Mouse (Mus musculus): ENCODE measurements at regions not wholly inside any gene's neighbourhood (a gene's known extent, or its start where the extent isn't known, plus 50 kb on each side); places are given as distances from the start of the nearest gene placed in this dataset.

GRCm38 (mm10) chr10:84103985-84104384, 336.4 kb downstream of the Nuak1 start:
- no peak; the same call in 1 of the 2 replicates for ATAC-seq (replicated peaks; ENCODE audit: extremely low read depth, insufficient read depth, low FRiP score)
- Histone ChIP-seq H3K9me3 (replicated peaks; ENCODE audit: control insufficient read depth, low read length) (no peaks in the 10 kb centered on the region), H3K36me3 (ENCODE audit: control insufficient read depth, insufficient read depth) (no peaks in the 10 kb centered on the region), H3K27me3 (ENCODE audit: control insufficient read depth, insufficient read depth, low read length) (no peaks in the 10 kb centered on the region), H3K4me1 (ENCODE audit: control insufficient read depth, insufficient read depth, low read length) (no peaks in the 10 kb centered on the region), H3K4me2 (ENCODE audit: low read depth, low read length) (no peak overlapping the region), H3K9ac (ENCODE audit: low read length) (no peak overlapping the region), H3K27ac (ENCODE audit: low read length) (no peak overlapping the region), H3K4me3 (ENCODE audit: low read length) (no peak overlapping the region)
- WGBS = 48% methylated on average over 7 of the region's 7 CpGs

DNA sequence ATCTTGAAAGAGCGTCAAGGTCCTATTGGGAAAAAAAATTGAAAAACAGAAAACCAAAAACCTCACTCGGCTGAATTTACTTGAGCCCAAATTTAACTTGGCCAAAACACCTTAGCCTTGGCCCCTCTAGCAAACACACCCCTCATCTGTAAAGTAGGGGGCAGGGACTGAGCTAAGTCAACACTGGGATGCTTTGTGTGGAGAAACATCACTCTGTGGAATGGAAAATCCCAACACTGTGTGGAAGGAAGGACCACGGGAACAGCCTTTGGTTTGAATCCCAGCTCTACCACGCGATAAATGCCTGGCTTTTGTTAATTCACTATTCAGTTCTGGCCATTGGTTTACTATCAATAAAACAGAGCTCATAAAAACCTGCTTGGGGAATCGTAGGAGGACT, 335.8 kb downstream of the Nuak1 start:
- no peaks in the 10 kb centered on the region for H3K4me1 ChIP-seq (ENCODE audit: control insufficient read depth, insufficient read depth, low read length)
- no peak overlapping the region for H3K4me3 ChIP-seq (ENCODE audit: low read length)
- WGBS = 71% methylated on average over 6 of the region's 6 CpGs
- no peaks in the 10 kb centered on the region for H3K36me3 ChIP-seq (ENCODE audit: control insufficient read depth, insufficient read depth)
- ATAC-seq (replicated peaks; ENCODE audit: extremely low read depth, insufficient read depth, low FRiP score) = no peak
- H3K4me2 ChIP-seq (ENCODE audit: low read depth, low read length) = no peak overlapping the region
- no peaks in the 10 kb centered on the region for H3K27me3 ChIP-seq (ENCODE audit: control insufficient read depth, insufficient read depth, low read length)
- no peak overlapping the region for H3K9ac ChIP-seq (ENCODE audit: low read length)
- H3K9me3 ChIP-seq (replicated peaks; ENCODE audit: control insufficient read depth, low read length) = no peaks in the 10 kb centered on the region
- H3K27ac ChIP-seq (ENCODE audit: low read length) = no peak overlapping the region

- 71% methylated on average over 7 of the region's 7 CpGs for WGBS
- Histone ChIP-seq H3K36me3 (ENCODE audit: control insufficient read depth, insufficient read depth) (no peaks in the 10 kb centered on the region), H3K4me1 (ENCODE audit: control insufficient read depth, insufficient read depth, low read length) (no peaks in the 10 kb centered on the region), H3K27ac (ENCODE audit: low read length) (no peak overlapping the region), H3K27me3 (ENCODE audit: control insufficient read depth, insufficient read depth, low read length) (no peaks in the 10 kb centered on the region), H3K4me2 (ENCODE audit: low read depth, low read length) (no peak overlapping the region), H3K9ac (ENCODE audit: low read length) (no peak overlapping the region), H3K9me3 (replicated peaks; ENCODE audit: control insufficient read depth, low read length) (no peaks in the 10 kb centered on the region), H3K4me3 (ENCODE audit: low read length) (no peak overlapping the region)
- no peak for ATAC-seq (replicated peaks; ENCODE audit: extremely low read depth, insufficient read depth, low FRiP score)
These were observed 330.6 kb downstream of the Nuak1 start for GRCm38 (mm10) chr10:84109680-84110371.

DNA sequence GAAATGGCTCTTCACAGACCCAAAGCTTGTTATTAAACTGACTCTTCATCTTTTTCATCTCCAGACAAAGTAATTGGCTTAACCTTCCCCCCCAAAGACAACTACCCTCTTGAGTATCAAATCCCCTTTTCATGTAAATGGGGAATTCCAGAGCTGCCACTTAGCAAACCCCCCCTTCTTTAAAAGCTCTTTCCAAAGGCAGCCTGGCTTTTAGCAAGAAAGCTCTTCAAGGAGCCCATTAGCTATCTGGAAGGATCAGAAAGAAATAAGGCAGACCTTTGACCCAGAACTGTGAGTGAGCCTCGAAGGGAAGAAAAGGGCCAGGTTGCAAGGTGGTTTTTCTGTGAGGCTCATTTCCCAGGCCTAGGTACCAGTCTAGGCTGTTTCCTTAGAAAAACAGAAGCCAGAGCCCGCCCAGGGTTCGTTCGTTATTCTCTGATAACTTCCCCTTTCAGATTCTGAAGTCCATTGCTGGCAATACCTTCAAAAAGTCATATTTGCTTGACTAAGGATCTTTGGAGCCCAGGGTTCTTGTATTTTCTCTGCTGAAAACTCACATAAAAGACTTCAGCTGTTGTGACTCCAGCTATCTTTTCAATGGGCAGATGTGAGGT, 329.9 kb downstream of the Nuak1 start:
- no peak for ATAC-seq (replicated peaks; ENCODE audit: extremely low read depth, insufficient read depth, low FRiP score)

GRCm38 (mm10) chr10:84111502-84111901, 328.9 kb downstream of the Nuak1 start:
- H3K9ac ChIP-seq (ENCODE audit: low read length) = no peak overlapping the region
- no peaks in the 10 kb centered on the region for H3K36me3 ChIP-seq (ENCODE audit: control insufficient read depth, insufficient read depth)
- no peak overlapping the region for H3K4me2 ChIP-seq (ENCODE audit: low read depth, low read length)
- ATAC-seq (replicated peaks; ENCODE audit: extremely low read depth, insufficient read depth, low FRiP score) = peak; percentile 58; the same call in 1 of the 2 replicates
- no peaks in the 10 kb centered on the region for H3K4me1 ChIP-seq (ENCODE audit: control insufficient read depth, insufficient read depth, low read length)
- no peaks in the 10 kb centered on the region for H3K27me3 ChIP-seq (ENCODE audit: control insufficient read depth, insufficient read depth, low read length)
- H3K9me3 ChIP-seq (replicated peaks; ENCODE audit: control insufficient read depth, low read length) = no peaks in the 10 kb centered on the region
- H3K4me3 ChIP-seq (ENCODE audit: low read length) = no peak overlapping the region
- WGBS = 44% methylated on average over 5 of the region's 5 CpGs
- H3K27ac ChIP-seq (ENCODE audit: low read length) = no peak overlapping the region

More for the DNA sequence above, 329.9 kb downstream of the Nuak1 start:
- no peak overlapping the region for H3K27ac ChIP-seq (ENCODE audit: low read length)
- no peaks in the 10 kb centered on the region for H3K36me3 ChIP-seq (ENCODE audit: control insufficient read depth, insufficient read depth)
- no peaks in the 10 kb centered on the region for H3K4me1 ChIP-seq (ENCODE audit: control insufficient read depth, insufficient read depth, low read length)
- H3K4me3 ChIP-seq (ENCODE audit: low read length) = no peak overlapping the region
- no peaks in the 10 kb centered on the region for H3K9me3 ChIP-seq (replicated peaks; ENCODE audit: control insufficient read depth, low read length)
- H3K27me3 ChIP-seq (ENCODE audit: control insufficient read depth, insufficient read depth, low read length) = no peaks in the 10 kb centered on the region
- no peak overlapping the region for H3K4me2 ChIP-seq (ENCODE audit: low read depth, low read length)
- no peak overlapping the region for H3K9ac ChIP-seq (ENCODE audit: low read length)
- WGBS = 50% methylated on average over 4 of the region's 4 CpGs

- no peaks in the 10 kb centered on the region for H3K9me3 ChIP-seq (replicated peaks; ENCODE audit: control insufficient read depth, low read length)
- ATAC-seq (replicated peaks; ENCODE audit: extremely low read depth, insufficient read depth, low FRiP score) = no peak
- H3K4me1 ChIP-seq (ENCODE audit: control insufficient read depth, insufficient read depth, low read length) = no peaks in the 10 kb centered on the region
- H3K4me2 ChIP-seq (ENCODE audit: low read depth, low read length) = no peak overlapping the region
- 76% methylated on average over 5 of the region's 5 CpGs for WGBS
- H3K4me3 ChIP-seq (ENCODE audit: low read length) = no peak overlapping the region
- no peaks in the 10 kb centered on the region for H3K27me3 ChIP-seq (ENCODE audit: control insufficient read depth, insufficient read depth, low read length)
- no peak overlapping the region for H3K27ac ChIP-seq (ENCODE audit: low read length)
- H3K36me3 ChIP-seq (ENCODE audit: control insufficient read depth, insufficient read depth) = no peaks in the 10 kb centered on the region
- H3K9ac ChIP-seq (ENCODE audit: low read length) = no peak overlapping the region
These were observed 328.5 kb downstream of the Nuak1 start for GRCm38 (mm10) chr10:84111909-84112308.

DNA sequence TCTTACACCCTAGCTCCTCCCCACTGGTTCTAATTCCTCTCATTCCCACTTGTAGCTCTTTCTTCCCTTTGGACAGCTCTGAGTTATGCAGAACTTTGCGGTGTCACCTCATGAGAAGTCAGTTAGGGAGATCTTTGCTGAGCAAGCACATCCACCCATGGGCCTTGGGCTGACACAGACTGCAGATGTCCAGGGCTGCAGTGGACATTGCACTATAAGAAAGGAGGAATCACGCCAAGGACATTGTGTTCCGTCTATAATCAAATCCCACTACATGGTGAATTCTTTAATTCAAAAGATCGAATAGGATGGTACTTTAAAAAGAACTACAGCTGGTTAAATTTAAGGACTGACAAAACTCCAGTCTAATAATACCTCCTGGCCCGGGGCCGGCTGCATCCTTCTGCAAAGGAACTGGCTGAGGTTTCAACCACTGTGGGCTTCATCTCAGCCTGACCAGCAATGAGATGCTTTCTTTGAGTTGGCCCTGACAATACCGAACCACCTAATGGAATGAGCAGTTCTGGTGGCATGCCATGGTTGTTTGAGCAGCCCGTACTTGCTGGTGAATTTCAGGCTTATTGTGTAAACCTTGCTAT, 320.3 kb downstream of the Nuak1 start:
- no peak overlapping the region for H3K27ac ChIP-seq (ENCODE audit: low read length)
- no peaks in the 10 kb centered on the region for H3K36me3 ChIP-seq (ENCODE audit: control insufficient read depth, insufficient read depth)
- H3K4me1 ChIP-seq (ENCODE audit: control insufficient read depth, insufficient read depth, low read length) = no peaks in the 10 kb centered on the region
- H3K4me3 ChIP-seq (ENCODE audit: low read length) = no peak overlapping the region
- no peak overlapping the region for H3K4me2 ChIP-seq (ENCODE audit: low read depth, low read length)
- no peaks in the 10 kb centered on the region for H3K27me3 ChIP-seq (ENCODE audit: control insufficient read depth, insufficient read depth, low read length)
- H3K9me3 ChIP-seq (replicated peaks; ENCODE audit: control insufficient read depth, low read length) = no peaks in the 10 kb centered on the region
- ATAC-seq (replicated peaks; ENCODE audit: extremely low read depth, insufficient read depth, low FRiP score) = no peak
- 80% methylated on average over 8 of the region's 8 CpGs for WGBS
- H3K9ac ChIP-seq (ENCODE audit: low read length) = no peak overlapping the region

DNA sequence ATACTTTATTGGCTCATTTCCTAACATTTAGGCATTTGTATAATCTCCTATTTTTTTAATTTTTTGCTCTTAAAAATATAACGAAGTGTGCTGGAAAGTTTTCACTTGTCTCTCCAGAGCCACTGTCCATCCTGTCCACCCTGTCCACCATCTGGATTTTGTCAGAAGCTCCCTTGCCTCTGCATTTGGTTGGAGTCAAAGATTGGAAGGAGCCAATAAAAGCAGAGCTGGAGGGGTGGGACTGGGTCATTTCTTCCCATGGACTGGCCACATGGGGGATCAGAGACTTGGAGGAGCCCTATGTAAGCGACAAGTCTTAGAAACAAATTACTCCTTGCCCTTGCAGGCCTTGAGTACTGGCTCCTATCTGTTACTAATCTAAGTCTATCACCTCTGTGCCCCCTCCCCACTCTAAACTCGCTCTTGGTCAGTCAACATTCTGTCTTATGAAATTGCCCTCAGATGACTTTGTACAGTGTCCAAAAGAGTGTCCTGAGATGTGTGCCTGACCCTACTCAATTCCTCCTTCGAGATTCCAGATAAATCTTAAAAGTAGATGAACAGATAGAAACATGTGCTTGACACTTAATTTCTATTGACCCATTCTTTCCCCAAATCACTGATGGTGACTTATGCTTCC, 303.3 kb downstream of the Nuak1 start:
- WGBS = 66% methylated on average over 4 of the region's 4 CpGs
- no peak overlapping the region for H3K27ac ChIP-seq (ENCODE audit: low read length)
- H3K36me3 ChIP-seq (ENCODE audit: control insufficient read depth, insufficient read depth) = no peaks in the 10 kb centered on the region
- 0 out of 2 replicates have a peak, but pooled peaks have one; percentile 10 for ATAC-seq (replicated peaks; ENCODE audit: extremely low read depth, insufficient read depth, low FRiP score)
- H3K4me3 ChIP-seq (ENCODE audit: low read length) = no peak overlapping the region
- no peaks in the 10 kb centered on the region for H3K9me3 ChIP-seq (replicated peaks; ENCODE audit: control insufficient read depth, low read length)
- no peaks in the 10 kb centered on the region for H3K27me3 ChIP-seq (ENCODE audit: control insufficient read depth, insufficient read depth, low read length)
- H3K4me1 ChIP-seq (ENCODE audit: control insufficient read depth, insufficient read depth, low read length) = no peaks in the 10 kb centered on the region
- no peak overlapping the region for H3K4me2 ChIP-seq (ENCODE audit: low read depth, low read length)
- H3K9ac ChIP-seq (ENCODE audit: low read length) = no peak overlapping the region
